Mouse (Mus musculus): Measurements from ENCODE around the gene Nbea.
"Not testable (repeated sequence)": the region's sequence is repeated elsewhere in the genome, so short reads cannot be mapped to it uniquely, and the experiment has no call there.

The Nbea gene

GRCm38 (mm10) chr3:56034596-56034995, 148.9 kb downstream of the Nbea start:
- no peak for DNase-seq (ENCODE audit: low spot score in 2 of 2)

- no peak for DNase-seq (ENCODE audit: low spot score in 2 of 2)
Observed at GRCm38 (mm10) chr3:56018494-56018893, 165.0 kb downstream of the Nbea start.

GRCm38 (mm10) chr3:56011132-56011531, 172.4 kb downstream of the Nbea start:
- DNase-seq (ENCODE audit: low spot score in 2 of 2): no peak

GRCm38 (mm10) chr3:56007991-56008390, 175.5 kb downstream of the Nbea start:
- peak in 1 of 2 experiments; percentile 34 for DNase-seq (ENCODE audit: low spot score in 2 of 2)

- DNase-seq (ENCODE audit: low spot score in 2 of 2): peak in 1 of 2 experiments; percentile 14
Observed at GRCm38 (mm10) chr3:56000259-56000658, 183.2 kb downstream of the Nbea start.

- no peak for DNase-seq (ENCODE audit: low spot score in 2 of 2)
Observed at GRCm38 (mm10) chr3:55978361-55978760, 205.1 kb downstream of the Nbea start.

GRCm38 (mm10) chr3:55976986-55977385, 206.5 kb downstream of the Nbea start:
- not testable (repeated sequence) for DNase-seq (ENCODE audit: low spot score in 2 of 2)

GRCm38 (mm10) chr3:55965723-55966156, 217.8 kb downstream of the Nbea start:
- no peak for DNase-seq (ENCODE audit: low spot score in 2 of 2)

GRCm38 (mm10) chr3:55963032-55963431, 220.5 kb downstream of the Nbea start:
- DNase-seq (ENCODE audit: low spot score in 2 of 2): no peak

GRCm38 (mm10) chr3:55949994-55950393, 233.5 kb downstream of the Nbea start:
- no peak for DNase-seq (ENCODE audit: low spot score in 2 of 2)

- DNase-seq (ENCODE audit: low spot score in 2 of 2): no peak
Observed at GRCm38 (mm10) chr3:55949148-55949547, 234.4 kb downstream of the Nbea start.

- no peak for DNase-seq (ENCODE audit: low spot score in 2 of 2)
Observed at GRCm38 (mm10) chr3:55927343-55927742, 256.2 kb downstream of the Nbea start.

- DNase-seq (ENCODE audit: low spot score in 2 of 2): peak in 1 of 2 experiments; percentile 15
Observed at GRCm38 (mm10) chr3:55909290-55909689, 274.2 kb downstream of the Nbea start.

GRCm38 (mm10) chr3:55890574-55890973, 292.9 kb downstream of the Nbea start:
- DNase-seq (ENCODE audit: low spot score in 2 of 2): no peak

- no peak for DNase-seq (ENCODE audit: low spot score in 2 of 2)
Observed at GRCm38 (mm10) chr3:55889227-55889626, 294.3 kb downstream of the Nbea start.

- no peak for DNase-seq (ENCODE audit: low spot score in 2 of 2)
Observed at GRCm38 (mm10) chr3:55887829-55888210, 295.7 kb downstream of the Nbea start.

- peak; percentile 3 to 24 for DNase-seq (ENCODE audit: low spot score in 2 of 2)
Observed at GRCm38 (mm10) chr3:55887193-55887828, 296.2 kb downstream of the Nbea start.

GRCm38 (mm10) chr3:55872944-55873924, 310.3 kb downstream of the Nbea start:
- DNase-seq (ENCODE audit: low spot score in 2 of 2): no peak

- peak; percentile 20 to 23 for DNase-seq (ENCODE audit: low spot score in 2 of 2)
Observed at GRCm38 (mm10) chr3:55852488-55852887, 331.0 kb downstream of the Nbea start.

- DNase-seq (ENCODE audit: low spot score in 2 of 2): no peak
Observed at GRCm38 (mm10) chr3:55847115-55847514, 336.4 kb downstream of the Nbea start.

- DNase-seq (ENCODE audit: low spot score in 2 of 2): no peak
Observed at GRCm38 (mm10) chr3:55837188-55837587, 346.3 kb downstream of the Nbea start.

- no peak for DNase-seq (ENCODE audit: low spot score in 2 of 2)
Observed at GRCm38 (mm10) chr3:55835207-55835606, 348.3 kb downstream of the Nbea start.

- DNase-seq (ENCODE audit: low spot score in 2 of 2): no peak
Observed at GRCm38 (mm10) chr3:55830226-55830625, 353.3 kb downstream of the Nbea start.
